Mouse (Mus musculus): ENCODE measurements around the gene Kri1. TPM values are rescaled to one million over a fixed set of nuclear protein-coding genes. Genes with fewer than 3 reads are reported as not detected.
A peak's percentile ranks its signal among the peaks of the same experiment; 100 is the strongest.
"Not testable (repeated sequence)": the region's sequence is repeated elsewhere in the genome, so short reads cannot be mapped to it uniquely, and the experiment has no call there.

The Kri1 gene
- polyA plus RNA-seq, 1 experiment: 36.3 TPM

DNA sequence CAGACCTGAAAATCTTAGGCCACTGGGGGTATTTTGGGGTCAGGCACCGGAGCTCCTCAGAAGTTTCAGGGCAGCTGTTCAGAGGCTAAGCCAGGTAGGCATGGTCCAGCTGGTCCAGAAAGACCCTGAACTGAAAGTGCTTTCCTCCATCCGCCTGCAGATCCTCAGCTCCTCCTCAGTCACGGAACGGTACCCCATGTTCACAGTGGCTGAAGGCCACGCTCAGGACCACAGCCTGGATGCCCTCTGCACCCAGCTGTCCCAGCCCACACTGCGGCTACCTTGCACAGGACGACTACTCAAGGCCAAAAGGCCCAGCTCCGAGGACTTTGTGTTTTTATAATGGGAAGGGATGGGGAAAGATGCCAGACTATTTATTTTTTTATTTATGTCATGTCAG lies 14.7 kb downstream of the Kri1 start:
- no peak for DNase-seq (ENCODE audit: low read depth)

DNA sequence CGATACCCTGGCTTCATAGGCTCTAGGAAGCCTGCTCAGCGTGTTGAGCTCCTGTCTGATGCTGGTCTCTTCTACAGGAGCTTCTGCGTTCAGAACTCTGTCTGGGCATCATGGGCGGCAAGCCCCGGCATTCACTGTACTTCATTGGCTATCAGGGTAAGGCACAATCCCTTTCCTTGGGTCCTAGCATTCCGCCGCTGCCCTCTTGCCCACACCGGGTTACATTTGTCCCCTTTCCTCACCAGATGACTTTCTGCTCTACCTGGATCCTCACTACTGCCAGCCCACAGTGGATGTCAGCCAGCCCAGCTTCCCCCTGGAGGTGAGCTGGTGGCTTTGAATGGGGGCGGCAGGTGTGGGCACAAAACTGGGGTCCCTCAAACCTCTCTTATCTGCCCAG lies 15.4 kb downstream of the Kri1 start:
- DNase-seq (ENCODE audit: low read depth): no peak
- no peak for TF ChIP-seq POLR2A (IDR thresholded peaks at IDR 0.05; ENCODE audit: borderline replicate concordance, extremely low read depth, insufficient read depth, insufficient read length, poor library complexity, severe bottlenecking)
- no peak for TF ChIP-seq CTCF (IDR thresholded peaks at IDR 0.05; ENCODE audit: borderline replicate concordance, extremely low read depth, insufficient read depth, insufficient read length)

More for the DNA sequence above, 14.7 kb downstream of the Kri1 start:
- no peak for TF ChIP-seq POLR2A (IDR thresholded peaks at IDR 0.05; ENCODE audit: borderline replicate concordance, extremely low read depth, insufficient read depth, insufficient read length, poor library complexity, severe bottlenecking)
- no peak for TF ChIP-seq CTCF (IDR thresholded peaks at IDR 0.05; ENCODE audit: borderline replicate concordance, extremely low read depth, insufficient read depth, insufficient read length)

DNA sequence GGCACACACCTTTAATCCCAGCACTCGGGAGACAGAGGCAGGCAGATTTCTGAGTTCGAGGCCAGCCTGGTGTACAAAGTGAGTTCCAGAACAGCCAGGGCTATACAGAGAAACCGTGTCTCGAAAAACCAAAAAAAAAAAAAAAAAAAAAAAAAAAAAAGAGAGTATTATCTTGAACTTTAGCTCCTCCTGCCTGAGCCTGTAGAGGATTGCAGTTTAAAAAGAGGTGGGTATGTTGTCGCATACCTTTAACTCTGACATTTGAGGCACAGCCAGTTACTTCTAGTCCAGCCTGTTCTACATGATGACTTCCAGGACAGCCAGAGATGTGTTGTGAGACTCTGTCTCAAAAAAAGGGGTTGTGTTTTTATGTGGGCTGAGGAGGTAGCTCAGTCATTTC lies 18.2 kb downstream of the Kri1 start:
- DNase-seq (ENCODE audit: low read depth): not testable (repeated sequence)

DNA sequence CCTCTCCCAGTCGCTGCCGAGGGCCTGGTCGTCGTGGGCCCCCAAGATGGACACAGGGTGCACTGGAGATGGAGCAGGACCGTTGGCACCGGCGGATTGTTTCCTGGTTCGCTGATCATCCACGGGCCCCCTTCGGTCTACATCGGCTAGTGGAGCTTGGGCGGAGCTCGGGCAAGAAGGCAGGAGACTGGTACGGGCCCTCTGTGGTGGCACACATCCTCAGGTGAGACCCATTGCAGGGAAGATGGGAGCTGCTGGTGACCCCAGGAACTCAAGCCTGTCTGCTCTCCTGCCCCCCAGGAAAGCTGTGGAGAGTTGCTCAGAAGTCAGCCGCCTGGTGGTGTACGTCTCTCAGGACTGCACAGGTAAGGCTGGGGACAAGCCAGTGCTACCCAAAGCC lies 19.5 kb downstream of the Kri1 start:
- TF ChIP-seq POLR2A (IDR thresholded peaks at IDR 0.05; ENCODE audit: borderline replicate concordance, extremely low read depth, insufficient read depth, insufficient read length, poor library complexity, severe bottlenecking) (no peak), CTCF (IDR thresholded peaks at IDR 0.05; ENCODE audit: borderline replicate concordance, extremely low read depth, insufficient read depth, insufficient read length) (no peak)
- no peak for DNase-seq (ENCODE audit: low read depth)

DNA sequence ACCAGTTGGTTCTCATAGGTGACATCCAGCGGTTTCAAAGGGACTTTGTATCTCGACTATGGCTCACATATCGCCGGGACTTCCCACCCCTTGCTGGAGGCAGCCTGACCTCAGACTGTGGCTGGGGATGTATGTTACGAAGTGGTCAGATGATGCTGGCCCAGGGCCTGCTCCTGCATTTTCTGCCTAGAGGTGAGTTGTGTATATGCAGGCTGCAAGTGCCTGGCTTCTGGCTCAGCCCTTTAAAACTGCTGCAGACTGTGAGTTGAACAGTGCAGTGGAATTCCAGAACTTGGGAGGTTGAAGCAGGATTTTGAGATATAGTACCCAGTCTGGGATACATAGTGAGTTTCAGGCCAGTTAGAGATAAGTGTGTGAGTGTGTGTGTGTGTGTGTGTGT lies 20.9 kb downstream of the Kri1 start:
- no peak for DNase-seq (ENCODE audit: low read depth)
- TF ChIP-seq POLR2A (IDR thresholded peaks at IDR 0.05; ENCODE audit: borderline replicate concordance, extremely low read depth, insufficient read depth, insufficient read length, poor library complexity, severe bottlenecking): no peak

DNA sequence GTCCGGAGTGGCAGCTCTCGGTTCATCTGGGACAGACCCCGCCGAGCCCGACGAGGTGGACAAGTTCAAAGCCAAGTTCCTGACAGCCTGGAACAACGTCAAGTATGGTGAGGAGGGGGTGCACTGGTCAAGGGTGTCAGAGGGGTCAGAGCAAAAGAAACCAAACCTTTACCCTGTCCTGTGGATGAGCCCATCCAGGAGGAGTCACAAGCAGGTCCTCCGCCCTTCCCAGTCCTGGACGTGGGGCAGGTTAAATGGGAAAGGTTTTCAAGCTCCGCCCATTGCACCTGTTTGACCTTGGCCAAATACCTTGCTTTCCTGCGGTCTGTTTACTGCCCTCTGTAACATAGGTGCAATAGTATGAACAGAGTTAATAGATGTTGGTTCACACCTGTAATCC lies 22.2 kb downstream of the Kri1 start:
- DNase-seq (ENCODE audit: low read depth): no peak
- TF ChIP-seq POLR2A (IDR thresholded peaks at IDR 0.05; ENCODE audit: borderline replicate concordance, extremely low read depth, insufficient read depth, insufficient read length, poor library complexity, severe bottlenecking) (no peak), CTCF (IDR thresholded peaks at IDR 0.05; ENCODE audit: borderline replicate concordance, extremely low read depth, insufficient read depth, insufficient read length) (no peak)

DNA sequence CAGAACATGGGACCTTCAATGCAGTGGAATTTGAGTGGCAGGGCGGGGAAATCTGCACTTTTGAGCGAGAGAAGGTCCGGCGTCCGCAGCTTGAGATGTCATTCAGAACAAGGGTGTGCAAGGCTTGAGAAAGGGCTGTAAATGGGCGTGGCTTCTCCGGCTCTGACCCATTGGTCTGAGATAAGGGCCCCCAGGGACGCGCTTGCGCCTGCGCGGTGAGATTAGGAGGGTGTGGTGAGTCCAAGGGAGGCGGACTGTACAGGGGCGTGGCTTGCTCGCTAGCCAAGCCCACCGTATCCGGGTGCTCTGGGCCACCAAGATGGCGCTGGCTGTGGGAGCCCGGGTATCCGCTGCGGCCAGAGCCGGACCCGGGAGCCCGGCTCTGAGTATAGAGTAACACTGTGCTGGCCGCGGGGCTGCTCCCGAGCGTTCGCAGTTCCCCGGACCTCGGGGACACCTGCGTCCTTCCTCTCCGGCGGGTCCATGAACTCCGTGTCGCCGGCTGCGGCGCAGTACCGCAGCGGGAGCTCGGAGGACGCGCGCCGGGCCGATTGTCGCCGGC lies 22.7 kb downstream of the Kri1 start, which contains the start of gene Atg4d:
Gene Atg4d, plus strand, starts transcription at position 294 of the 562 bp plus-strand sequence.
- TF ChIP-seq POLR2A (IDR thresholded peaks at IDR 0.05; ENCODE audit: borderline replicate concordance, extremely low read depth, insufficient read depth, insufficient read length, poor library complexity, severe bottlenecking) (peak; percentile 91; the same call in 1 of the 2 replicates), CTCF (IDR thresholded peaks at IDR 0.05; ENCODE audit: borderline replicate concordance, extremely low read depth, insufficient read depth, insufficient read length) (no peak)
- DNase-seq (ENCODE audit: low read depth): peak; percentile 99

DNA sequence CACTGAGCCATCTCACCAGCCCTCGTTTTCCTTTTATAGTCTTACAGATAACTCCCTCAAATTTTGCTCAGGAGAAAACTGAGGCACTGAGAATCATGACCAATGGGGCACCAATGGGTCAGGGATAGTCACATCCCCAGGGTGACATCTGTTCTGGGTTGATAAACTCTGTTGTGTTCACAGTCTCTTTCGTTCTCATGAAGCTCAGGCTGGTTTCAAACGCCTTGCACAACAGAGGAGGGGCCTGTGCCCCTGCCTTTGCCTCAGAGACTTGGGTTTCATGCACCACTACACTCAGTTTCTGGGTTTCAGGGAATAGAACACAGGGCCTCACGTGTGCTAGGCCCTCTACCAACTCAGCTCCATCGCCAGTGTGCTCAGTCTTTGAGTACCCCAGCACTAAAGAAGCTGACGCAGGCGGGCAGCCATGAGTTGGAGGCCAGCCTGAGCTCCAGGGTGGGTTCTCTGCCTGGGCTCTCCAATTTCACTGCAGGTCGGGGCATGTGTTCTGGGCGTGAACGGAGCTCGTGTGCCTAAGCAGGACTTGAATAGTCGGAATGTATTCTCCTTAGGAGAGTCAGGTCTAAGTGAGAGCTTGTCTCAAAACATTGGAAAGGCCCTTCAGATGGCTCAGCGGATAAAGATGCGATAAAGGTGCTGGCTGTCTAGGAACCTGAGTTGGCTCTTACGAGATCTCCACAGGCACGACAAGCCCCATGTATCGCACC lies 23.3 kb downstream of the Kri1 start:
- DNase-seq (ENCODE audit: low read depth): no peak
- TF ChIP-seq POLR2A (IDR thresholded peaks at IDR 0.05; ENCODE audit: borderline replicate concordance, extremely low read depth, insufficient read depth, insufficient read length, poor library complexity, severe bottlenecking): no peak
- no peak for TF ChIP-seq CTCF (IDR thresholded peaks at IDR 0.05; ENCODE audit: borderline replicate concordance, extremely low read depth, insufficient read depth, insufficient read length)

DNA sequence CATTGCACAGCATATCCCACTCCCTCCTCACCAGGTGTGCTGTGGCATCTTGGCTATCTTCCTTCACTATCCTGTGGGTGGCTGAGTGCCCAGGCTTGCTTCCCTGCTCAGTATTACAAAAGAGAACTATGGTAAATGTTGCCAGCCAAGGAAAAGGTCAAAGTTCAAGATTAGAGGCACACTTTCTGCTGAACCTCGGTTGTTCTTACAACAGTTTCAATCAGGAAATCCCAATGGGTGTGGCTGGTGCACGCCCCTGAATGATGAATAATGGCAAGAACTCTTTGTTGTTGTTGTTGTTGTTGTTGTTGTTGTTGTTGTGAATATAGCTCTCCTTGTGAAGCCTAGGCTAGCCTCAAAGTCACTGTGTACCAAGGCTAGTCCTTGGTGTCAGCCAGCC lies 25.9 kb downstream of the Kri1 start:
- TF ChIP-seq POLR2A (IDR thresholded peaks at IDR 0.05; ENCODE audit: borderline replicate concordance, extremely low read depth, insufficient read depth, insufficient read length, poor library complexity, severe bottlenecking): no peak
- TF ChIP-seq CTCF (IDR thresholded peaks at IDR 0.05; ENCODE audit: borderline replicate concordance, extremely low read depth, insufficient read depth, insufficient read length): no peak
- DNase-seq (ENCODE audit: low read depth): no peak

DNA sequence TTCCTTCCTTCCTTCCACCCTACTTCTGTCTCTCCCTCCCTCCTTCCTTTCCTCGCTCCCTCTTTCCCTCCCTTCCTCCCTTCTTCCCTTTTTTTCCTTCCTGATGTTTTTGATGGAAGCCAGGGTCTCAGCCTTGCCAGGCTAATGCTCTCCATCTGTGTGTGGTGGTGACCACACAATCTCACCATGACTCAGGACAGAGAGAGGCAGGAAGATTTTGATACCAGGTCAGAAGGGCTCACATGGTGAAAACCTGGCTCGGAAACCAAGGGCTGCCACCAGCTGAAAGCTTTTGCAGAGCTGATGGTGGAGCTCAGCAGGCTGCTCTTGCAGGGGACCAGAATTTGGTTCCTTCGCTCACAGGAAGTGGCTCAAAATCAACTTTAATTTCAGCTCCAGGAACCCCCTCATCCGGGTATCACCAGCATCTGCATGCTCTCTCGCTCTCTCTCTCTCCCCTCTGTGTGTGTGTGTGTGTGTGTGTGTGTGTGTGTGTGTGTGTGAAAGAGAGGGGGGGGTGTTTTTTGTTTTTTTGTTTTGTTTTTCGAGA lies 27.2 kb downstream of the Kri1 start:
- no peak for DNase-seq (ENCODE audit: low read depth)
- TF ChIP-seq POLR2A (IDR thresholded peaks at IDR 0.05; ENCODE audit: borderline replicate concordance, extremely low read depth, insufficient read depth, insufficient read length, poor library complexity, severe bottlenecking): no peak
- no peak for TF ChIP-seq CTCF (IDR thresholded peaks at IDR 0.05; ENCODE audit: borderline replicate concordance, extremely low read depth, insufficient read depth, insufficient read length)

DNA sequence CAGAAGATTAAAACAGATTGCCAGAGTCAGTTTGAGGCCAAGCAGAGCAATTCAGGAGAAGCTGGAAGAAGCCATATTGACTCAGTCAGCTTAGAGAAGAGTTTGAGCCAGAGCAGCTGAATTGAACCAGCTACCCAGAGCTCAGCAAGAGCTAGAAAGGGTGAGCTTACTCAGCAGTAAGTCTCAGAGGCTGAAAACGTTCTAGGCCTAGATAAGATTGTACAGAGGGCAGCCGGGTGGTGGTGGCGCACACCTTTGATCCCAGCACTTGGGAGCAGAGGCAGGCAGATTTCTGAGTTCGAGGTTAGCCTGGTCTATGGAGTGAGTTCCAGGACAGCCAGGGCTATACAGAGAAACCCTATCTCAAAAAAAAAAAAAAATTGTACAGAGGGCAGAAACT lies 31.4 kb downstream of the Kri1 start:
- not testable (repeated sequence) for DNase-seq (ENCODE audit: low read depth)

DNA sequence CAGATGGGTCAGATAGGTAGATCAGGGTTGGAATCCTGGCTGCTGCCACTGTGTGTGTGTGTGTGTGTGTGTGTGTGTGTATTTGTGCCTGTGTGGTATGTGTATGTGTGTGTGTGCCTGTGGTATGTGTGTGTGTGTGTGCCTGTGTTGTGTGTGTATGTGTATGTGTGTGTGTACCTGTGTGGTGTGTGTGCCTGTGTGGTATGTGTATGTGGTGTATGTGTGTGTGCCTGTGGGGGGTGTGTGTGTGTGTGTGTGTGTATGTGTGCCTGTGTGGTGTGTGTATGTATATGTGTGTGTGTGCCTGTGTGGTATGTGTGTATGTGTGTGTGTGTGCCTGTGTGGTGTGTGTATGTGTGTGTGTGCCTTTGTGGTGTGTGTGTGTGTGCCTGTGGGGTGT lies 33.1 kb downstream of the Kri1 start:
- no peak for TF ChIP-seq POLR2A (IDR thresholded peaks at IDR 0.05; ENCODE audit: borderline replicate concordance, extremely low read depth, insufficient read depth, insufficient read length, poor library complexity, severe bottlenecking)
- TF ChIP-seq CTCF (IDR thresholded peaks at IDR 0.05; ENCODE audit: borderline replicate concordance, extremely low read depth, insufficient read depth, insufficient read length): no peak
- no peak for DNase-seq (ENCODE audit: low read depth)
